Mouse (Mus musculus) bone marrow, adult 2 months (tissue): ENCODE data around the gene Cyp2g1.
"Not testable (repeated sequence)": the region's sequence is repeated elsewhere in the genome, so short reads cannot be mapped to it uniquely, and the experiment has no call there.

Experiments used
- CTCF ChIP-seq: fragments of 200-500 bp; IDR thresholded peaks from 2 replicates; pipeline ENCODE4 v1.5.1; 2011; ENCODE audit warnings: low read length, control low read depth; ENCODE audit not compliant: control insufficient read depth, insufficient read depth
- POLR2A ChIP-seq: fragments of 200-500 bp; IDR thresholded peaks from 2 replicates; pipeline ENCODE4 v1.6.1; 2011; ENCODE audit warnings: low read depth, mild to moderate bottlenecking, control low read depth, low read length, borderline replicate concordance; ENCODE audit not compliant: control insufficient read depth

DNA sequence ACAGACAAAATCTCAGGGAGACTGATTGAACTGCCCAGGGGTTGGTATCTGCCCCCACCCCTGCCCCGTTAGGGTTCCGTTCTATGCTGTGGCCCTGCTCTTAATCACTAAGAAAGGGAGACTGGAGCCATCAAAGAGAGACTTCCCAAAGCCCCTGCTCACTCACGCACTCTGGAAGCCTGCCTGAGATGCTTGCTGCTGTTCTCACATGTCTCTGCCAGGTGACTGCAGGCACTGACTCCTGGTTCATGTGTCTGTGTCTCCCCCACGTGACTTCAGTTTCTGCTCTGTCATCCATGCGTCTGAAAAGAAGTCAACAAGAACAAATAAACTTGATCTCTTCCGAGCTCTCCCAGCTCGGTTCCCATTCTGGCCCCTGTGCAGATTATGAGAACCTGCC, 24.0 kb downstream of the Cyp2g1 start:
- TF ChIP-seq CTCF, POLR2A: not testable (repeated sequence)
